Mouse (Mus musculus) mesoderm, embryonic 11.5 days (tissue): ENCODE results near the gene Gm21882.
"Not testable (repeated sequence)": the region's sequence is repeated elsewhere in the genome, so short reads cannot be mapped to it uniquely, and the experiment has no call there.

Source experiments
- DNase-seq: peaks from one replicate; pipeline ENCODE4 v3.0.0-alpha.2; 2012; ENCODE audit warnings: low read depth, low spot score

Gene Gm21882

DNA sequence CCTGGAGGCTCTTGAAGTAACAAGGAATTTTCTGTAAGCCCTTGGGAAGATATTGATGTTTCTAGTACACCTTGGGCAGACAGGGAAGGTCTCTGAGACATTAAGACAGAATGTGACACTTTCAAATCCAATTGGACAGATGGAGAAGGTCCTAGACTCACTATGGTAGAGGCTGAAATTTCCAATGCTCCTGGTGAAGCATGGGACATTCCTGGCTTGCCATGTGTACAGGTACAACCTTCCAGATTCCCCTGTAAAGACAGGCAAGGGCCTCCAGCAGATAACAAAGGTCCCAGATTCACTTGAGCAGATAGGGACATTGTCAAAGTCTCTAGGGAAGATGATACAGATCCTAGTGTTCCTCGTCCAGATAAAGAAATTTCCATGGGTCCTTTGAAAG, at the start of gene Gm21882:
TSS of gene Gm21882 (minus strand) at position 101 of the 400 bp plus-strand sequence.
- not testable (repeated sequence) for DNase-seq
